Mouse (Mus musculus): ENCODE data around the gene Atp6v1f.

DNA sequence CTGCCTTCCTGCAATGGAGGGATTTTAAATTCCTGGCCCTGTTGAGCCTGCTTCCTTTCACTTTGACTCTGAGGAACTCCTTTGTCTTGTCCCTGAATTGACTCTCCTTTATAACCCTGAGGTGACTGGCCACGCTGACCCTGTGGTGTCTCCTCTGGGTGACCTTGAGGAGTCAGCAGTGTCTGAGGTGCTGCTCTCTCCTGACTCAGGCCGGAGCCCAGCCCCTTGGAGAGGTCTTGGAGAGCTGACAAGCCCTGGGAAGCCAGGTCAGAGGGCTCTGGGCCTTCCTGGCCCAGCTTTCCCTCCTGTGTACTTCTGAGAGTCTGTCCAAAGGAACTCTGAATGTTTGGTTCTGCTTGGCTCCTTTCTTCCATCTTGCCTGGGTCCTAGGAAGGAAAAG, 7.2 kb downstream of the Atp6v1f start:
- TF ChIP-seq CTCF (IDR thresholded peaks at IDR 0.05; ENCODE audit: low read depth) (no peak), EP300 (IDR thresholded peaks at IDR 0.05; ENCODE audit: low read depth) (no peak)
